Mouse (Mus musculus): ENCODE measurements at regions not wholly inside any gene's neighbourhood (a gene's known extent, or its start where the extent isn't known, plus 50 kb on each side); places are given as distances from the start of the nearest gene placed in this dataset.

GRCm38 (mm10) chr12:35598298-35598697 is 63.5 kb upstream of the Ahr start:
- Histone ChIP-seq H3K4me3 (ENCODE audit: low read depth, low read length) (no peak overlapping the region), H3K27me3 (ENCODE audit: control insufficient read depth, insufficient read depth, low read length) (no peaks in the 10 kb centered on the region), H3K9ac (replicated peaks; ENCODE audit: low read depth, low read length) (no peak overlapping the region), H3K4me2 (replicated peaks; ENCODE audit: low read depth, low read length) (no peak overlapping the region), H3K27ac (ENCODE audit: low read length) (no peak overlapping the region), H3K4me1 (ENCODE audit: control insufficient read depth, insufficient read depth, low read length) (no peaks in the 10 kb centered on the region), H3K9me3 (ENCODE audit: control insufficient read depth, low read depth, low read length) (no peaks in the 10 kb centered on the region), H3K36me3 (ENCODE audit: control insufficient read depth, insufficient read depth, low read length) (no peaks in the 10 kb centered on the region)
- 70% methylated on average over 9 of the region's 9 CpGs for WGBS
- no peak for ATAC-seq (ENCODE audit: insufficient number of reproducible peaks, insufficient read depth, low FRiP score, low read depth)

GRCm38 (mm10) chr12:35592866-35593265 is 58.0 kb upstream of the Ahr start:
- H3K4me3 ChIP-seq (ENCODE audit: low read depth, low read length), result no peak overlapping the region
- no peaks in the 10 kb centered on the region for H3K27me3 ChIP-seq (ENCODE audit: control insufficient read depth, insufficient read depth, low read length)
- no peak overlapping the region for H3K9ac ChIP-seq (replicated peaks; ENCODE audit: low read depth, low read length)
- H3K9me3 ChIP-seq (ENCODE audit: control insufficient read depth, low read depth, low read length), result no peaks in the 10 kb centered on the region
- no peaks in the 10 kb centered on the region for H3K36me3 ChIP-seq (ENCODE audit: control insufficient read depth, insufficient read depth, low read length)
- H3K27ac ChIP-seq (ENCODE audit: low read length), result no peak overlapping the region
- H3K4me2 ChIP-seq (replicated peaks; ENCODE audit: low read depth, low read length), result no peak overlapping the region
- no peak for ATAC-seq (ENCODE audit: insufficient number of reproducible peaks, insufficient read depth, low FRiP score, low read depth)
- H3K4me1 ChIP-seq (ENCODE audit: control insufficient read depth, insufficient read depth, low read length), result no peaks in the 10 kb centered on the region
- WGBS, result 84% methylated on average over 3 of the region's 3 CpGs

All from stomach, embryonic 14.5 days (tissue).